Mouse (Mus musculus) frontal cortex, postnatal 25 days (tissue): Measurements from ENCODE around the gene Shd.

Experiments
- DNase-seq, 2 experiments: peaks; one replicate each; pipeline ENCODE4 v3.0.0; 2022; ENCODE audit warnings: low spot score in 2 of 2

Shd gene

DNA sequence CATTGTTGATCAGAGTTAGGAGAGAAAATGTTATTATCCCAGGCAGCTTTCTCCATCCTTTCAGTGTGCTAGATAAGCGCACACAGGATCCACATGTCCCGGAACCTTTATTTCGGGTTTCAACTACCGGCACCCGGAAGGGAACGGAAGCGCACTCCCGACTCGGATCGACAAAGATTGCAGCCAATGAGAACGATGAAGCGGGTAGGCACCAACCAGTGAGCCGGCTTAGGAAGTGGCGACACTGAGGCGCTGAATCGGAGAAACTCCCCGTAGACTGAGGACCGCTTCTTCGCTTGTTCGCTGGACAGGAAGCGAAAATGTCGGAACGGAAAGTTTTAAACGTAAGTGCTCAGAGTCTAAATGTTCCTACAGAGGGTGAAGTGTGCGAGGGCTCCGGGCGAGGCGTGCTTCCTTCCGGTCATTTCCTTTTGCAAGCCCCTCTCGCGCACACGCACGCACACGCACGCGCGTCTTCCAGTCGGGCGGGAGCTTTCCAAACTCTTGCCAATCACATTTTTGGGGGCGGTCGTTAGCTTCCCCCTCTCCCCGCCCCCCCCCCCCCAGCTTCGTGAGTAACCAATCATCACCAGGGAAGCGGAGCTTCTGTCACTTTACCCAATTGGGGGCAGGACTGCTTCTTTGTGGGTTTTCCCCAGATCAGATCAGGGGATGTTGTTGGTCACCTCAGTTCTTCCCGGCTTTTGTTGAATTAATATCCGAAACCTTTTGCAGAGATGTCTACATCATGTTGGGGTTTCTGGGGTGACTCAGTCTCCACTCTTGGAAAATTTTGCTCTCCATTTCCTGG, 11.1 kb upstream of the Shd start, which contains the start of gene Yju2:
TSS of gene Yju2 (plus strand) at position 182 of the 811 bp plus-strand sequence.
- peak; percentile 94 to 95 for DNase-seq

DNA sequence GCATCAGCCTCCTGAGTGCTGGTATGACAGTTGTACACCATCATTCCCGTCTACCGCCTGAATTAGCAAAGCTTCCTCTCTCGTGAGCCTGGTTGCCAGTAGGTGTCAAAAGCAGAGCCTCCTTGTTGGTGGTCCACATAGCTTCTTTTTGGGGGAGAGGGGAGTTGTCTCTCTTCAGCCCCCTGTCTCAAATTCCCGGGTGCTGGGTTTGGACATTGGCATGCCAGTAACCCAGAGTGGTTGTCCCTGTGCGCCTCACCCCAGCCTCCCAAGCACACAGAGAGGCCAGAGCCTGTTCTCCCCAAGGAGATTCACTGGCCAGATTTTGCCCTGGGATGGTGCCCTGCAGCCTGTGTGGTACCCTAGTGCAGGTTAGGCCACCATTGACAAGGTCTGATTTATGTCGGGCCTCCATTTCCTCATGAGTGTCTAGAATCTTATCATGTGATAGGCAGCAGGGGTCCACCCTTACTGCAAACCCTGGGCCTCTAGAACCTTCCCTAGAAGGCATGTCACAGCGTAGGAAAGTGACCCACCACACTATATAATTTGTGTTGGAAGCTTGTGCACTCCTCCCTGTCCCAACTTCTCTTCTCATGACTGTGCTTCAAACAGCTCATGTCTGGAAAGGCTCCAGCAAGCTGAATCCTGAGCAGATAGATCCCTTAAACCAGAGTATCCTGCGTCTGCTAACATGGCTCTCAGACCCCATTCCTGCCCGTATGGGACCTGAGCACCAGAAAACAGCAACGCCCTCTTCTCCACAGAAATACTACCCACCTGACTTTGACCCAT, 10.1 kb upstream of the Shd start:
- no peak for DNase-seq

DNA sequence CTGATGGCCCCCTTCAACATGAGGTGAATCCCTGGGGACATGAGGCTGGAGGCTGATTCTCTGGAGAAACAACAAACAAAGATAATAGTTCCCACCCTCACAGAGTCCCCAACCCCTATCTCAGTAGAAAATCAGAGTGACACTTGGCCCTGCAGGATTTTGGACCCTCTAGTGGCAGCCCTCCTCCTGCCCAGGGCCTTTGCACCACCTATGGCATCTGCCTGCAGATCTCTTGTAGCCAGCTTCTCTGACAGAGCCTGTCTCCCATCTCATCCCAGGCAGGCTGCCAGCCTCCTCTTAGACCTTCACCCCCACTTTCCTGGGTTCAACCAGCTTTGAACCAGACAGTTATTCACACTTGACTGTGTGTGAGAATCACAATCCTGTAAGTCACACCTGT, 9.5 kb upstream of the Shd start:
- DNase-seq: no peak

DNA sequence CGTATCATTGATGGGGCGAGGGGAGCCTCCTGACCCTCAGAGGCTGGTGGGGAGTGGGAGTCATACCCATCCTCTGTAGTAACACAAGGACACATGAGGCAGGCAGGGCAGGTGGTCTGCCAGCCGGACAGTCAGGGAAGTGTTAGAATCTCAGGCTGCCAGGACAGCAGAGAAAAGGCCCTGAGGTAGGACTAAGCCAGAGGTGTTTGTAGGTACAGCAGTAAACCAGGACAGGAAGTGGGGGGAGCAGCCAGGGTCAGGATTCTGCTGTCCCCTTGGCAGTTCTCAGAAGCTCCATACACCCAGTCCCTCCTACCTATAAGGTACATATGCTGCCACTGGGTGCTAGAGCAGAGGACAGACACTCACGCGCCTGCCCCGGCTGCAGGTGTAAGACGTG, 8.6 kb upstream of the Shd start:
- DNase-seq: peak in 1 of 2 experiments; percentile 4

DNA sequence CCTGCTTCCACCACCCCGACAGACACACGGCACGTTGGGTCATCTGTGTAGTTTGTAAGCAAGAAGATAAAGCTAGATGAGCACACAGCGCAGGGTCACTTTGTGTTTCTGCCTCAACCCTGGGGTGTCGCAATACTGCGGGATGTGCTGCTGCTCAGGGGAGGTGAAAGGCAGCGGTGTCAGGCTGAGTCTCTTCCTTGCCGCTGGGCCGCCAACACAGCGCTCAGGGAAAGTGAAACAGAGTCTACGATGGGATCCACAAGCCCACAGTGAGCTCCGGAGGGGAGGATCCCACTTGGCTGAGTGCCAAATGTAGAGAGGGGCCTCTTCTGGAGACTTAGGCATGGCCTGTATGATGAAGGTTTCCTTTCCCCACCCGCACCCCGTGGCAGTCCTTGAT, 7.1 kb upstream of the Shd start:
- no peak for DNase-seq

DNA sequence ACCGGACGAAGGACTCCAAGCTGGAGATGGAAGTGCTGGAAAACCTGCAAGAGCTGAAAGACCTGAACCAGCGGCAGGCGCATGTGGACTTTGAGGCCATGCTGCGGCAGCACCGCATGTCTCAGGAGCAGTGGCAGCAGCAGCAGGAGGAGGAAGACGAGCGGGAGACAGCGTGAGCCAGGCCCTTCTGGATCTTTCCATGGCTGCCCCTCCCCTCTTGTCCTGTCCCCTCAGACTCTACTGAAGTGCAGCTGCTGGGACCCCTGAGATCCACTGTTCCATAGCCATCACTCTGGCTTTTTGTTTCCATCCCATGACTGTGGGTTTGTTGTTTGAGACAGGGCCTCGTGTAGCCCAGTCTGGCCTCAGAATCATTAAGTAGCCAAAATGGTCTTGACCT, 5.8 kb upstream of the Shd start:
- no peak for DNase-seq

DNA sequence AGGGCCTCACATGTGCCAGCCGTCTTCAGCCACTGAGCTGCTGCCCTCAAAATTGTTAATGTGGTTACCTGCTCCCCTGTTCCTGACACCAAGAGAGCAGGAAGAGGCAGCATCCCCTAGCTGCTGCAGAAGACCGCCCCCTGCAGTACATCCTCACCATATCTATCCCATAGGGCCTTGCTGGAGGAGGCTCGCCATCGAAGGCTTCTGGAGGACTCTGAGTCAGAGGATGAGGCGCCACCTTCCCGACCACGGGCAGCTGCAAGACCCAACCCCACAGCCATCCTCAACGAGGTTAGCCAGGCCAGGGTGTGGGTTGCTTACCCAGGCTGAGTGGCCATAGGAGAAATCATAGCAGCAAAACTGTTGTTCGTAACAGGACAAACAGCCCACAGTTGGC, 5.3 kb upstream of the Shd start:
- DNase-seq: no peak

DNA sequence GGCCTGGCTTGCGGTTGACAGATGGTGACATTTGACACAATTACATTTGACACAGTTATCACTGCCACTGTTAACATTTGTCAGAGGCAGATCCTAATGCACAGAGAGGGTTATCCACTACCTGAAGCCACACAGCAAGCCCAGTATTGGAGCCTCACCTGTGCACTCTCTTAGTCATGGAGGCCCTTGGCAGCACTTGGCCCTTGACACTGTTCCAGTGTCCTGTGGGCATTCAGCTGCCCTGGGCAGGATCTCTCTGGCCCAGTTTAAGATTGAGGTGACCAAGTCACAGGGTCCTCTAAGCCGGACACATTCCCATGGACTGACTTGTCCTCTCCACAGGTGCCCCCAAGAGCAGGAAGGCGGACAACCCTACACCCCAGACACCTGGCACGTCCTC, 3.1 kb upstream of the Shd start:
- DNase-seq: no peak

DNA sequence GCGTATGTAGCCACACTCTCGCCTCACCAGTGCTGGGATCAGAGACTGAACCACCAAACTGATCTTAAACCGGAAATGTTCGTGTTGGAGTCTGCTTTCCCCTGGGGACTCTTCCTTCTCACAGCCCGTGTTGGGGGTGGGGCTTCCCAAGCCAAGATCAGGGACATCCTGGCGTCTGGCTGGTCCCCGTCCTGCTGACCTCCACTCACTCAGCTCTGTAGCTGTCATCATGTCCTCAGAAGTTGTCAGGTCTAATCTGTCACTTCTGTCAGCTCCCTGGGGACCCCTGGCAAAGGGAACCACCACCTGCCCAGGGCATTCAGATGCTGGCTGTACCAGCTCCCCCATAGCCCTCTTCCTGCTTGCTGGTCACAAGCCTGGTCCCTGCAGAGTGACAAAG, 2.1 kb upstream of the Shd start:
- no peak for DNase-seq

DNA sequence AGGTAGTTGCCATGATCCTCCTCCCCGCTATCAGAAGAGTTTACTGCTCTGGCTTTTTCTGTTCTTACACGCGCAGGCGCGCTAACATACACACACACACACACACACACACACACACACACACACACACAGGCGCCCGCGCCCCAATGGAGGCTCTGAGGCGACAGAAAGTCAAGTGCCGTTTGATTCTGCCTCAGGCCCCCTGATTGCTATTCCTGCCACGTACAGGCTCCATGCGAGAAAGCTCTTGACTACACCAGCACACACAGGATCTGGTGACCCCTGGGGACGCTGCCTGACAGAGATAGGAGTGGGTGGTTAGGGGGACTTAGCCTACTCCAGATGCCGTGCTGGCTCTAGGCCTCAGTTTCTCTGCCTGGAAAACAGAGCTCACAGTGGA, 707 bp upstream of the Shd start:
- no peak for DNase-seq

DNA sequence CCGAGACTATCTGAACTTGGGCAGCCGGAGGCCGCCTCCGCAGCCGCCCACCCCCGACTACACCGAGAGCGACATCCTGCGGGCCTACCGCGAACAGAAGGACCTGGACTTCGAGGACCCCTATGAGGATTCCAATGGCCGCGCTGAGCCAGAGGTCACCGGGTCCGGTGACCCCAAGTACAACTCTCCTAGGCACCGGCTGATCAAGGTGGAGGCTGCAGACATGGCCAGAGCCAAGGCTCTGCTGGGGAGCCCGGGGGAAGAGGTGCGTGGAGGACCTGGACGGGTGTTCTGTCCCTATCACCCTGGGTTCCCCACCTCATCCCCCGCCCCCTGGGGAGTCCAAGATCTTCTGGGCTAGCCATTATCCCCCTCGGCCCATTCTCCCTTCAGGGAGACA, 1.2 kb downstream of the Shd start:
- no peak for DNase-seq

DNA sequence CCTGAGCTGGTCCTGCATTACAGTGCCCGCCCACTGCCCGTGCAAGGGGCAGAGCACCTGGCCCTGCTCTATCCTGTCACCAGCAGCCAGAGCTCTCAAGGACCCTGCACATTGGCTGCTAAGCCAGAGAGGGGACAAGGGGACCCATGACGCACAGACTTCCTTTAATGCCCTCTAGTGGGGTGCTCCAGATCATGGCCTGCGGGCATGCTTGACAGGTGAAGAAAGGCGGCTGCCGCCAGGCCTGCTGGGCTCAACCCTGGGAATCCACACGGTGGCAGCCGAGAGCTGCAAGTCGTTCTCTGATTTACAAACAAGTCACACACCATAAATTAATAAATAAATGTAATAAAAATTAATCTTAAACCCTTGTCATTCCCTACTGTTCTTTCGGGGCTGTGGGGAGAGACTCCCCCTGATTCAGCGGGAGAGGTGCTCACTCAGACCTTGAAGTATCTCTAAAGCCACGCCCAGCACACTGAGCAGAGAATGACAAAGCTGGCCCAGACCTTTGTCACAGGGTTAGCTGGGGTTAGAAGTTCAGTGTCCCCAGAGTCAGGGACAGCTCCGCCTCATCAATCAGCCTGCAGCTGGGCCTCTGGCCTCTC, 6.1 kb downstream of the Shd start:
- peak; percentile 58 to 64 for DNase-seq

DNA sequence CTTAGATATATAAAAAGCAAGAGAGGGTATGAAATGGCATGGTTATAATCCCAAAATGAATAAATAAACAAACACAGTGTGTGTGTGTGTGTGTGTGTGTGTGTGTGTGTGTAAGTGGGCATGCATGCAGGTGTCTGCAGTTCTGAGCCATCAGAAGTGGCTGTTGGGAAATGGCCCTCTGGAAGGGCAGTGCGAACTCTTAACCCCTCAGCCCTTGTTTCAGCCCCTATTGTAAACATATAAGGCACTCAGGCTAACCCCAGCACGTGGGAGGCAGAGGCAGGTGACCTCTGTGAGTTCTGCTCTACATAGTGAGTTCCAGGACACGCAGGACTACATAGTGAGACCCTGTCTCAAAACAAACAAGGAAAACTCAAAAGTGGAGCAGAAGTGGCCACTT, 7.0 kb downstream of the Shd start:
- DNase-seq: no peak

DNA sequence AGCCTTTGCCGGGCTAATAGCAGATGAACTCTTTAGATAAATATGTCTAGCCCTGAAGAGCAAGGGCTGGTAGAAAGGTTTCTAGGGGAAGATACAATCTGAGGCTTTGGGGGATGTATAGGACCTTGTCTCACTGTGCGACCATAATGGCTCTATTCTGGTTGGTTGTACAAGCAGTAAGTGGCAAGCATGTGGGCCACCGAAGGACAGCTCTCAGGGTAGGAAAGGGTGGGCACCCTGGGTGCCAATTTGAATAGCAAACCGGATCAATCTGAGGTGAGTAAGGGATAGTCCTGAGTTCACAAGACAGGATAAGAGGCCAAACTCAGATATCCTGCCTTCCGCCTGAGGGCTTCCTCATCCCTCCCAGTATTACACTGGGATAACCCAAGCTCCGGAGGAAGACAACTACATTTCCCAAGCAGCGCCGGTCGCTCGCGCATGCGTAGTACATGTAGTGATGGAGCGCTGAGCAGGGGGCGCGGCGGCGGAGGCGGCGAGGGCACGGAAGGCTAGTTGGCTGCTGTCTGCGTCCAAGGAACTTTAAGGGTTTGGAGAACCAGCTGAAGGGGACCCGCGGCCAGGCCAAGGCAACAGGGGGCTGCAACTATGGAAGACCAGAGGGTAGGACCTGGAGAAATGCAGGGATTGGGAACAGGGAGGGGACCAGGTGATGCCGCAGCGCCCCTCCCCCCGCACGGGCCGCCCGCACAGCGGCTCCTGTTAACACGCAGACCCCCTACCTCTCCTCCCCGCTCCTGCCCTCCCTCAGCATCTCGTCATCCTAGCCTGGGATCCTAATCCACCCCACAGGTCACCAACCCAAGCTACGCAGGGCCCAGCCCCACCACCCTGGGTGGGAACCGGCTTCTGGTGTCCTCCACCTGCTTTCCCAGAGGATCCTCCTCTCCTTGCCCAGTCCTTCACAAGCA, 16.0 kb downstream of the Shd start, which contains the start of gene Fsd1:
TSS of gene Fsd1 (plus strand) at position 480 of the 932 bp plus-strand sequence.
- DNase-seq: peak; percentile 71 to 78

DNA sequence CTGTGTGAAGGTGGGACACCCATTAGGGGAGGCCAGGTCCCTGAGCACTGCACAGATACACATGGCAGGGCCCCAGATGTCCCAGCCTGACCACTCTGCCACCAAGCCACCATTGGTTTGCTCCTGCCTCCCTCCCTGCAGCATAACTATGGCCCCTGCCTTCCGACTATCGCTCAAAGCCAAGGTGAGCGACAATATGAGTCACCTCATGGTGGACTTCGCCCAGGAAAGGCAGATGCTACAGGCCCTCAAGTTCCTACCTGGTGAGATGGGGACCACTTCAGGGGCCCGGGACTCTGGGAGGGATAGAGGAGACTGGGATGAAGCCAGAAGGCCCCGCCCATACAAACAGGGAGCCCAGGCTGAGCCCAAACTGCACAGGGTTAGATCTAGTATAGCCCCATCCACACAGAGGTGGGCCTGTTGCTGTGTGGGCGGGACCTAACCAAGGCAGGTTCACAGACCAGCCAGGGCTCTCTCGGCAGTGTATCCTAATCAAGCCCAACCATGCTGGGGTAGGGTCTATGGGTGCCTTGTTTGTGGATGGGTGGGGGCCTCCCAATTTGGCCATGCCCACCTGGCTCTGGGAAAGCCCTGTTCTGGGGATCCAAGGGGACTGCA, 20.1 kb downstream of the Shd start:
- no peak for DNase-seq

DNA sequence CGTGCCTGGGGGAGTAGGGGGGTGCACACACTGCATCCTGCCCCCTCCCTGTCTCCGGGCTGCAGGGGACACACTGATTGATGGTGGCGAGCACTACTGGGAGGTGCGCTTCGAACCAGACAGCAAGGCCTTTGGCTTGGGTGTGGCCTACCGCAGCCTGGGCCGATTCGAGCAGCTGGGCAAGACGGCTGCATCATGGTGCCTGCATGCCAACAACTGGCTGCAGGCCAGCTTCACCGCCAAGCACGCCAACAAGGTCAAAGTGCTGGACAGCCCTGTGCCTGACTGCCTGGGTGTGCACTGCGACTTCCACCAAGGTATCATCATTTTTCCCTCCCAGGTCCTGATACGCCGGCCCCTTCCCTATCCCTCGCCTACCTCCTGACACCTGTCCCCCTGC, 25.7 kb downstream of the Shd start:
- no peak for DNase-seq

DNA sequence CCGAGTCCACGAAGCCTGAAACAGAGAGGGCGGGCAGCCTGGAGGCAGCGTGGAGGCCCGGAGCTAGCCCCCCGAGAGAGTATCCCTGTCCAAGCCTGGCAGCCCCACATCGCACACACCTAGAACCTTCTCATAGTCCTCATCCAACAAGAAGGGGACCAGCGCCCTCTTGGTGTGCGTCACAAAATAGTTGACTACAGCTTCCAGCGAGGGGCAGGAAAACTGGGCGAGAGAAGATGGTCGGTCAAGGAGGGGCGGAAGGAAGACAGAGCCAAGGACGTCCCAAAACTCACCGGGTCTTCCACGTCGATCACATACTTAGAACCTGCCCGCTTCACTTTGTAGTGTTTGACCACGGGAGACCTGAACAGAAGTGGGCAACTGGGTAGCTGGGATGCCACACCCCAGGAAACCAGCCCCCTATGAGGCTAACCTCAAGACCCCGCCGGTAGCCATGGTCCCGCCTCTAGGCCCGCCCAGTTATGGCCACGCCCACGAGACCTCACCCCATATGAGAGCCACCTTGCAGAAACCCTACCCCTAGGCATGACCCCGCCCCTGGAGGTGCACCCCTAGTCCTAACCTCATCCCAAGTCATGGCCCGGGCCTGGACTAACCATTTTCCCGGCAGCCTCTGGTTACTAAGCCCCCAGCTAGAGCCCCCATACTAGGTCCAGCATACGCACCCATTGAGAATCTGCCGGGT, 29.7 kb downstream of the Shd start:
- DNase-seq: no peak

DNA sequence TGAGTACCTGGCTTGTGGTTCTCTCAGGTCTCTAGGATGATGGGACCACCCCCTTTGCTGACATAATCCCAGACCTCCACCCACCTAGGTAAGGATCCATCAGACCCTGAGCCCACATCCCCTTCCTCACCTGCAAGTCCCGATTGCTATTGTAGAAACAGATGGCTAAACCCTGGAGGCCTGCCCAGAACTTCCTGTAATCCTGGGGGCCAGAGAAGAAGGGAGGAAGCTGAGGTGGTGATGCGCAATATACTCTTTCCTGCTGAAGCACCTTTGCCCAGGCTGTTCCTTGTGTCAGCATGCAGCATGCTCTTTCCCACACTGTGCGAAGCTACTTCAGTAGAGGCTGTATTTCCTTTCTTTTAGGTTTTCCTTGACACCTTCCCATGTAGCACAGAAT, 32.7 kb downstream of the Shd start:
- no peak for DNase-seq

DNA sequence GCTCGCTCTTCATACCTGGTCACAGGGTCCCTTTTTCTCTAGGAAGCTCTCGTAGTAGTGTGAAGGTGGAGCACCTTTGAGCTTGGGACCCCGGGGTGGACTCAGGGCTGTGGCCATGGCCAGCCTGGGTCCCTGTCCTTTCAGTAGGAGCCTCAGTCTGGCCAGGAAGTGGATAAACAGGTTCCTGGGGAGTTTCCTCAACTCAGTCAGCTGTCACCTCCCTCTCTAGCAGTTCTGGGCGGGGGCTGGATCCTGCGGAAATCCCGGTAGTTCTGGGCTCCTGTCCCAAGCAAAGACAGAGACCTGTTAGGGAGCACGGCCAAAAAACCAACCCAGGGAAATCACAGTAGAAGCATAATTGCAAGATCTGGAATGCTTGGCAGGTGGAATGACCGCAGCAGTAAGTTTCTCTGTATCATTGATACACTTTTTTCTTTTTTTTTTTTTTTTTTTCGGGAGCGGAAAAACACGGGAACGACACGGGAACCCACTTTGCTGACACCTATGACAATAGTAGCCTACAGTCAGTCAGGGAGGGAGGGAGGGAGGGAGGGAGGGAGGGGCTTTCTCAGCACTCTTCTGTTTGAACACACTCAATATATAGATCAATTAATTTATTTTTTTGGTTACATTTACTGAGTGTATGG, 35.3 kb downstream of the Shd start, which contains the start of the genes Stap2 and Mpnd:
TSS of gene Stap2 (minus strand) at position 170 of the 647 bp plus-strand sequence.
TSS of gene Mpnd (plus strand) at position 297 of the 647 bp plus-strand sequence.
- DNase-seq: no peak

DNA sequence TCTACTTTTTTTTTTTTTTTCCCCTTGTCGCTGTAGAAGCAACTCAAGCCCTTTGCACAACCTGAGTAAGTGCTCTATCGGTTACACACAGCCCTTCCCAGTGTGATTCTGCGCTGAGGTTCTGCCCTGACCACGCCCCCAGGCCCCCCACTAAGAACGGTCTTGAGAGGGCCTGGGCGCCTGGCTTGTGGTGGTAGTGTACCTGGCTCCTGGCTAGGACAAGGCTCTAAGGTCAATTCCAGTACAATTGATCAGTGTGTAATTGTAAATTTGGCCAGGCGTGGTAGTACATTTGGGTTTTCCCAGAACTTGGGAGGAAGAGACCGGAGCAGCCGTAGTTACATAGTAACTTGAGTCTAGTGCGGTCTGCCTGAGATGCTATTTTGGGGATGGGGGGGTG, 36.7 kb downstream of the Shd start:
- no peak for DNase-seq
